Mouse (Mus musculus) G1E (cell line): ENCODE measurements around the gene Vax1. TPM values are rescaled to one million over a fixed set of nuclear protein-coding genes. Genes with fewer than 3 reads are reported as not detected.

Experiments
- ATAC-seq: 2 replicates; pipeline ENCODE4 v1.8.0; 2016; ENCODE audit warnings: mild to moderate bottlenecking; ENCODE audit not compliant: insufficient number of reproducible peaks, poor library complexity, low FRiP score, severe bottlenecking; ENCODE audit errors: extremely low read depth
- DNase-seq: peaks from one replicate; pipeline ENCODE4 v3.0.0; 2012; ENCODE audit warnings: low spot score
- H3K27me3 ChIP-seq: 2 replicates; pipeline ENCODE4 v1.6.1; 2012; ENCODE audit warnings: mild to moderate bottlenecking, low read length, inconsistent platforms; ENCODE audit not compliant: insufficient read depth
- H3K36me3 ChIP-seq: replicated peaks from 2 replicates; pipeline ENCODE3; 2012; ENCODE audit warnings: mild to moderate bottlenecking, inconsistent platforms
- H3K4me1 ChIP-seq: 2 replicates; pipeline ENCODE4 v1.6.1; 2012; ENCODE audit warnings: low read depth, low read length, inconsistent platforms, mixed read lengths; ENCODE audit not compliant: insufficient read depth
- H3K4me3 ChIP-seq: 2 replicates; pipeline ENCODE4 v1.5.1; 2012; ENCODE audit warnings: low read depth, mild to moderate bottlenecking, inconsistent platforms, low read length, moderate library complexity, mixed read lengths
- H3K9me3 ChIP-seq: replicated peaks from 2 replicates; pipeline ENCODE4 v1.6.1; 2012; ENCODE audit warnings: inconsistent platforms
- CTCF ChIP-seq: IDR thresholded peaks from 2 replicates; pipeline ENCODE4 v1.5.1; 2012; ENCODE audit warnings: low read depth, low read length, inconsistent platforms, mixed read lengths
- GATA1 ChIP-seq: IDR thresholded peaks from 2 replicates; pipeline ENCODE4 v1.6.1; 2012; ENCODE audit warnings: borderline replicate concordance, low read length, inconsistent platforms, mixed read lengths
- GATA2 ChIP-seq: IDR thresholded peaks from 2 replicates; pipeline ENCODE4 v1.6.1; 2012; ENCODE audit warnings: low read depth, low read length, inconsistent platforms, borderline replicate concordance
- POLR2AphosphoS5 ChIP-seq: IDR thresholded peaks from 2 replicates; pipeline ENCODE4 v1.6.1; 2012; ENCODE audit warnings: low read depth, low read length, inconsistent platforms; ENCODE audit not compliant: insufficient replicate concordance
- TAL1 ChIP-seq: conservative IDR thresholded peaks from 2 replicates; pipeline ENCODE4 v1.6.1; 2012; ENCODE audit warnings: low read depth, low read length, inconsistent platforms, mixed read lengths
- polyA plus RNA-seq: library from polyadenylated mRNA; stranded (reverse); fragments of >175 nt; gene quantifications from 2 replicates; pipeline ENCODE4 v1.2.3, GENCODE M21; 2012
- total RNA-seq, 2 experiments: library from RNA; stranded (forward) in 1 of 2; stranded (reverse) in 1 of 2; fragments of 200-1000 nt in 1 of 2; fragments of >200 nt in 1 of 2; fragmentation: Nextera tagmentation in 1 of 2; gene quantifications; 2 replicates each; pipeline ENCODE4 v1.2.3; 2014 to 2017

Gene Vax1
- total and polyA plus RNA-seq, 3 experiments, result not detected

DNA sequence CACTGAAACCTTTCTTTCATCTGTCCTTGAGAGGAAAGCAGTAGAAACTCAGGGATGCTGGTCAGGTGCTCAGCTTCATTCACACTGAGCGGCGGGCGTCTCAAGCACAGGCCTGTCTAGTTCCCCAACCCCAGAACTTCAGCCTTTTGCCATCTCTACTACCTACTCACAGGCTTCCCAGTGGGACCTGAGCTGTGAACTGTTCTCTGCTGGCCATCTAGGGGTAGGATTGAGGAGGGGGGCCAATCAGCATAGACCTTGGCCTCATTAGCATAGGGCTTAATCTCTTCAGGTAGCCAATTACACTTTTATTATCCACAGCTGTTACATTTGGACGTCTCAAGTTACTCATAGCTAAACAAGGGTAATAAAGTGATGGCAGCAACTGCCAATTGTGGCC lies 19.1 kb upstream of the Vax1 start:
- ATAC-seq (no peak), DNase-seq (no peak)
- H3K4me3 ChIP-seq, result no peak overlapping the region
- no peaks in the 10 kb centered on the region for H3K4me1 ChIP-seq
- H3K36me3 ChIP-seq, result no peaks in the 10 kb centered on the region
- H3K27me3 ChIP-seq, result peaks cover 9% of the 10 kb centered on the region; the same call in 1 of the 2 replicates
- no peak for TF ChIP-seq TAL1
- no peak for TF ChIP-seq CTCF
- H3K9me3 ChIP-seq, result no peaks in the 10 kb centered on the region

DNA sequence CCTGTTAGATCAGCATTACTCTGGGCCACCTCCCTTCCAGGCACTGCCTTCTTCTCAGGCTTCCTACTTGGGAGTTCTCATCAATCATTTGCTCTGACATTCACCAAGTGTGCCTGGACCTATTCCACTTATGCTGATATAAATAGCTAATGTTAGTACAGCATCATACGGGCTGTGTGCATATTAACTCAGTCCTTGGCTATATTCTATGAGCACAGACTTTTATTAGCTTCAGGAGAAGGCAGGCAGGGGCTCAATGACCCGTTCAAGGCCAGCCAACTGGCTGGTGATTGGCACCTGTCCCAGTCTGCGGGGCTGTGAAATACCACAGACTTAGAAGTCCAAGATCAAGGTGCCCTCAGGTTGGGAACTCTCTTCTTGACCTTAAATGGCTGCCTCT lies 14.1 kb upstream of the Vax1 start:
- TF ChIP-seq TAL1 (no peak), GATA2 (no peak), GATA1 (no peak), CTCF (no peak)
- Histone ChIP-seq H3K4me3 (no peak overlapping the region), H3K27me3 (0 out of 2 replicates have a peak, but pooled peaks cover 5% of the 10 kb centered on the region), H3K9me3 (no peaks in the 10 kb centered on the region), H3K4me1 (no peaks in the 10 kb centered on the region), H3K36me3 (no peaks in the 10 kb centered on the region)
- ATAC-seq (no peak), DNase-seq (no peak)

DNA sequence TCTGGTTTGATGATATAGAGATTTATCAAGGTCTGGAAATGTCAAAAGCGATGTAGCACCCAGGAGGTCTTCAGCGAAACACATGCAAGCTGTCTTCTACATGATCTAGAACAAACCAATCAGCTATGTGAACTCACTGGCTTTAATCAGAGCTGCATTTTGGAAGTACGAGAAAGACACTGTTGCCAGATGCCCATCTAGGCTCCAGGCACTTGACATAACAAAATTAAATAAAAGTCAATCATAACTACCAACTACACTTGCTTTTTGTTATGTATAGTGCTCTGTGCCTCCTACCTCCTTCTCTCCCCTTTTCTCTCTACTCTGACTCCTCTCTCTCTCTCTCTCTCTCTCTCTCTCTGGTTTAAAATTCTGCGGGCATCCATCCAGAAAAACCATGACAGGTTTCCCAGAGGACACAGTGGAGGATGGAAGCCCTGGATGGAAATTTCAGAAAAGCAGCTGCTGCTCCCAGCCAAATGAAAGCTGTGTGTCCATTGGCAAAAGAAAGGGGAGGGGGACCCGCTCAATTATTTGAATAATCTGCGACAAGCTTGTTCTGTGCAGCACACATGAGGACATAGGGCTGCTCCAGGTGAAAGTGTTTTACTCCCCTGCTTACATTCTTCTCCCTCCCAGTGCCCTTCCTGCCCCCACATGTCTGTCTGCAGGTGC lies 3.6 kb upstream of the Vax1 start:
- no peak for TF ChIP-seq TAL1
- TF ChIP-seq GATA1, result no peak
- TF ChIP-seq CTCF, result no peak
- no peak for TF ChIP-seq POLR2AphosphoS5
- TF ChIP-seq GATA2, result no peak
- Histone ChIP-seq H3K4me3 (no peak overlapping the region), H3K36me3 (no peaks in the 10 kb centered on the region), H3K27me3 (peaks cover 17% of the 10 kb centered on the region; the same call in 1 of the 2 replicates), H3K4me1 (no peaks in the 10 kb centered on the region; the same call in 1 of the 2 replicates), H3K9me3 (peaks cover 6% of the 10 kb centered on the region)
- DNase-seq (no peak), ATAC-seq (no peak)

DNA sequence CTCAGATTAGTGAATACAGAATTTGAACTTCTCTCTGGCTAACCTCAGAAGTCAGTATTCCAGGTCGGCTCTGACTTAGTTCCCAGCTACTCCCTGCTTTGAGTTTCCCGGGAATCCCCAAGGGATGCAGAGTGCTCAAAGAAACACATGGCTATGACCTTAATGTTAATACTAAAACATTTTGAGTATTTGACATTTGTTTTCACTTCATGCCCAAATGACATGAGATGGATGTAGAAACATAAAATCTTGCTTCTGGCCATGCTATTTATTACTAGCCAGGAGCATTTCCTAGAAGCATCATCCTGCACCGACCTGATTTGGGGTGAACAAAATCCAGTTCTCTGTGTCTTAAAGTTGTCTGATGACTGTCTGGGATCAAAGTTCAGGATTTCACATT lies 2.9 kb upstream of the Vax1 start:
- H3K9me3 ChIP-seq, result peaks cover 6% of the 10 kb centered on the region
- DNase-seq (no peak), ATAC-seq (no peak)
- H3K27me3 ChIP-seq, result peaks cover 17% of the 10 kb centered on the region; the same call in 1 of the 2 replicates
- H3K4me1 ChIP-seq, result no peaks in the 10 kb centered on the region; the same call in 1 of the 2 replicates
- TF ChIP-seq TAL1 (no peak), GATA1 (no peak), GATA2 (no peak), CTCF (no peak)
- no peak overlapping the region for H3K4me3 ChIP-seq
- no peaks in the 10 kb centered on the region for H3K36me3 ChIP-seq

DNA sequence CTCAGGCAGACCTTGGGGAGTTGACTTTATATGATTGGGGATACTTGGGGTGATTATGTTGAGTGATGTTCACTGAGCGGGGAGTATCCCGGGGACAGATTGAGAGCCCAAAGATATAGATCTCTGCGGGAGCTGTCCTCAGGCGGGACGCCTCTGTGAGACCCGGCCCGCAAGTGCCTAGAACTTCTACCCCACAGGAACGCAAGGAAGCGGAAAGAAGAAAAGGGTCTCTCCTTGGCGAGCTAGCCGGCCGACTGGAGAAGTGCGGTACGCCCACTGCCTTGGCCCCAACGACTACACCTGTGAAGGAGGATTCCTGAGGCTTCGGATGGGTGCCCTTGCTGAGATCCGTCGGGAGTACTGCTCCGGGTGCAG lies 2.0 kb upstream of the Vax1 start:
- DNase-seq (no peak), ATAC-seq (no peak)
- Histone ChIP-seq H3K4me3 (no peak overlapping the region), H3K9me3 (peaks cover 6% of the 10 kb centered on the region), H3K4me1 (no peaks in the 10 kb centered on the region; the same call in 1 of the 2 replicates), H3K36me3 (no peaks in the 10 kb centered on the region), H3K27me3 (peaks cover 20% of the 10 kb centered on the region; the same call in 1 of the 2 replicates)
- TF ChIP-seq GATA2 (no peak), GATA1 (no peak), TAL1 (no peak), POLR2AphosphoS5 (no peak), CTCF (no peak)

DNA sequence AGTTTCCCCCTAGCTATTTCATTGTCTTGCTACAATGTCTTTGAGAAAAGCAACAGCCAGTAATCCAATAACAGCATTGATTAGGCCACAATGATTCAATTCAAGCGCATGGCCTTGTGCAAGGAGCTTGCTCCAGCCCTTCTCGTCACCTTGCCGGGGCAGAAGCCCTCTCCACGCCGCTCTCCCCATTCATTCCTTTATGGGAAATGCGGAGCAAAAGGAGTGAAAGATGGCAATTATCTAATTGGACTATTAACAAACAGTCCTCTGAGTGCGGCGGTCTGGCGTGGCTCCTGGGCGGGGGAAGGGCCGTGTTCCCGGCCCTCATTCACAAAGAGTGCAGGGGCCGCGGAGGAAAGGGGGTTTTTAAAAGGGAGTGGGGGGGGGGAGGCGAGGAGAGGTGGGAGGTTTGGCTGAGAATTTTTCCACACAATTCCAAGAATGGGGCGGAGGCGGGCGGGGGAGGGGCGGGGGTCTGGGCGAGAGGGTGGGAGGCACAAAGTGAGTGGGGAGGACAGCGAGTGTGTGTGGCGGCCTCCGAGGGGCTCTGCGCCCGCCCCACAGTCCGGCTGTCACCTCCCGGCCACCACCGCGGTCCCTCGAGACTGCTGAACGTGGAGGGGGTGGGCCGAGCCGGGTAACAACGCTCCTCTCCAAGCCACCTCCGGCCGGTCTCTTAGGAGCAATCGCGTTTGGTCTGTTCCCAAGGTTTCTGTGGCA lies 1.5 kb upstream of the Vax1 start:
- DNase-seq (no peak), ATAC-seq (no peak)
- H3K36me3 ChIP-seq, result no peaks in the 10 kb centered on the region
- no peaks in the 10 kb centered on the region; the same call in 1 of the 2 replicates for H3K4me1 ChIP-seq
- H3K4me3 ChIP-seq, result no peak overlapping the region
- H3K27me3 ChIP-seq, result peaks cover 21% of the 10 kb centered on the region; the same call in 1 of the 2 replicates
- peaks cover 6% of the 10 kb centered on the region for H3K9me3 ChIP-seq
- no peak for TF ChIP-seq GATA1

DNA sequence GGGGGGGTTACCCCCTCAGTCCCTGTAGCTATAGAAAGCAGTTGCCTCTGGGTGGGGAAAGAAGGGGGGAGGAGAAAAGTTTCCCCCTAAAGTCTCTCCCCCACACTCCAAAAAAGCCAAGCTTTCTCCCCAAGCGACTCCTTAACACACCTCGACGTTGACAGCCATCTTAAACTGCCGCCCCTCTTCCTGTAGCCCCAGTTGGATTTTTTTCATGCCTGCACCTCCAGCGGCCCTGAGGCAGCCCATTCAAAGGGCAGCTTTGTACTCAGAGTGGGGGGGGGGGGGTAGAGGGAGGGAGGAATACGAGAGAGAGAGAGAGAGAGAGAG lies 875 bp upstream of the Vax1 start:
- H3K27me3 ChIP-seq, result peaks cover 21% of the 10 kb centered on the region; the same call in 1 of the 2 replicates
- no peaks in the 10 kb centered on the region; the same call in 1 of the 2 replicates for H3K4me1 ChIP-seq
- H3K9me3 ChIP-seq, result peaks cover 6% of the 10 kb centered on the region
- H3K4me3 ChIP-seq, result no peak overlapping the region
- no peak for DNase-seq
- ATAC-seq, result no peak
- TF ChIP-seq POLR2AphosphoS5, result no peak
- TF ChIP-seq GATA1, result no peak
- TF ChIP-seq TAL1, result no peak
- no peak for TF ChIP-seq CTCF
- no peak for TF ChIP-seq GATA2
- H3K36me3 ChIP-seq, result no peaks in the 10 kb centered on the region
